Mouse (Mus musculus): ENCODE results near the gene Kif1a.
A peak's percentile ranks its signal among the peaks of the same experiment; 100 is the strongest.
"Not testable (repeated sequence)": the region's sequence is repeated elsewhere in the genome, so short reads cannot be mapped to it uniquely, and the experiment has no call there.

Kif1a gene

GRCm38 (mm10) chr1:93018716-93019115 lies 83.0 kb downstream of the Kif1a start:
- peak; percentile 76 to 79 for DNase-seq

DNA sequence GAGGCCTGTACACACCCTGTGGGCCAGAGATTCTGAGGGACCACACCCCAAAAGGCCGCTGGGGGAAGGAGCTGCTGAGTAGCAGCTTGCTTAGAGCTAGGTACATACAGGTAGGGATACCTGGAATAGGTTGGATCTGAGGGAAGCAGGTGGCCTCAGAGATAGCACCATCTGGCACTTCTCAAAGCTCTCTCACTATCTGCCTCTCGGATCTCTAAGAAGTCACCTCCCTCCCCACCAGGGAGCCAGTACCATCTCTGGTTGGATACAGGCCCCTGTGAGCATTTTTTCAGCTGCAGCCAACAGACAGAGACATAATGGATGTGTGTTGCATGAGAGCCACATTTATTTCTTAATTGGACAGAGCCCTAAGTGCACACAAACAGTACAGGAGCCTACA lies 86.6 kb downstream of the Kif1a start:
- DNase-seq: peak; percentile 62

DNA sequence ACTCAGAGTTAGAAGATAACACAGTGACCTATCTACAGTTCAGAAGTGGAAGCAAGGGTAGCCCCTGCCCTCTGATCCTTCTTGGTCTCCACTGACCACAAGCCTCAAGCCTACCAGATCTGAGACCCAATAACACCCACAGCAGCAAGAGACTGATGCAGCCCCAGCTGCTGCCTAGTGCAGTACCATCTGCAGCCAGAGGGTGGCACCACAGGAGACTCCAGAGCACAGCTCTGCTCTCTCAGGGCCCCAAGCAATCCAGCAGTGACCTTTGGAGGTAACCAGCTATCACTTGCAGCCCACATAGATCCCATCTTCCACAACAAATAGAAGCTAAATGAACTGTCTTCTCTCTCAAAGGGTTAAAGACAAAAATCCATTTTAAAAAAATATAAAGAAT lies 87.3 kb downstream of the Kif1a start:
- DNase-seq: peak; percentile 84 to 88

DNA sequence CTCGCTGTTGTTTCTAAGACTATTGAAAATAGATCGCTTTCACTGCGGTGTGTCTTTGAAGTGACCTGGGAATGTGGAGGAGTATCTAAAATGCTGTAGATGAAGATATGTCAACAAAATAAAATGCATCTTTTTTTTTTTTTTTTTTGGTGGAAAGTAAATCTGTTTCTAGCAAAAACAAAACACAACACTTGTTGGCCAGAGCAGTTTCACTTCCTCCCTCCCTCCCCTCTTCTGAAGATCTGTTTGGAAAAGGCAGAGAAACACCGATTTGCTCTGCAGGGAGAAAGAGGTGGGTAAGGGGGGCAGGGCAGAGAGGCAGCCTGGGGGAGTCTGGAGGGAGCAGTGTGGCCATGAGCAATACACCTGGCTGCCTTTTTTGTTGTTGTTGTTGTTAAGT lies 88.4 kb downstream of the Kif1a start:
- no peak for DNase-seq

- DNase-seq: no peak
Measured at GRCm38 (mm10) chr1:93012103-93012585, 89.6 kb downstream of the Kif1a start.

GRCm38 (mm10) chr1:93010731-93011130 lies 91.0 kb downstream of the Kif1a start:
- peak in 1 of 2 experiments; percentile 54 for DNase-seq

DNA sequence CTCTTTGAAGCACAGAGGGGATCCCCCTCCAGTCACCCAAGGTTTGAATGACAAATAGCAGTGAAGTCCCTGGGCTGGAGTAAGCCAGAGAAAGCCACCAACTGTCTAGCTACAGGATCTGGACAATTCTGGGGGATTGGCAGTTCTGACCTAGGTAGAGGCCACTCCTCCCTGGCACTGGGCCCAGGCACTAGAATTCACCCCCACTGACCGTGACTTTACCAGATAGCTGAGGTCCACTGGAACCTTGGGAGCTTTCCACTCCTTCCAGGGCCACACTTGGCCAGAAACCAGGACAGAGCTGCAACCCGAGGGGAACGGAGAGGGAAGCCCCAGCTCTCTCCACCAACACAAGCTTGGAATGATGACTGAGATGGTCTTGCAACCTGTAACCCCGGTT lies 92.6 kb downstream of the Kif1a start:
- DNase-seq: no peak

GRCm38 (mm10) chr1:93006061-93006460 lies 95.7 kb downstream of the Kif1a start, which contains the start of gene Aqp12:
Aqp12 (plus strand) TSS chr1:93006334.
- no peak for DNase-seq

- DNase-seq: no peak
Measured at GRCm38 (mm10) chr1:92992880-92993279, 108.9 kb downstream of the Kif1a start.

DNA sequence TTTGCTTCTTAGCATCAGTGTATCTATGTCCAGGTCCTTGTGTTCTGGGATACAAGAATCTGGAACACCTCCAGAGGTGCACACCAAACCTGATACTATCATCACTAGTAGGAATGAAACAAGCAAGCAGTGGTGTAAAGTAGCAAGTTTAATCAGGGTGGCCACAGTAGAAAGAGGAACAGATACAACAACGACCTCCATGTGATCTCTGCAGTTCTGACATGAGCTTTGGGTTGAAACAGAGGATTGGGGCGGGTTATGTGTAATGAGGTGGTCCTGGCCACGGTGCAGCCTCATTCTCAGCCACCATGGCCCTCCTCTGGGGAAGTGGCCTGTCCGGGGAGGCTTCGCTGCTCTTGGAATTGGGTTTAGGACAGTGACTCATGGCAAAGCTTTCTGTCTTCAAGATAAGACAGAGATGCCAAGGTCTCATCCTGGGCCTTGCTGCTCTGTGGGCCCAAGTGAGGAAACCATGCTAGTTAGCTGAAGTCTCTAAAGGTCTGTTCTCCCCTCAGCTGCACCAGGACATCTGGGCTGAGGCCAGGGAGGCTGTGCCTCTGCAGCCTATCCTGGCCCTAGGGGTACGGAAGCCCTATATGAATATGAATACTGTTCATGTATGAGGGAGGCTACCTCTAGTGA lies 109.4 kb downstream of the Kif1a start:
- DNase-seq: no peak

DNA sequence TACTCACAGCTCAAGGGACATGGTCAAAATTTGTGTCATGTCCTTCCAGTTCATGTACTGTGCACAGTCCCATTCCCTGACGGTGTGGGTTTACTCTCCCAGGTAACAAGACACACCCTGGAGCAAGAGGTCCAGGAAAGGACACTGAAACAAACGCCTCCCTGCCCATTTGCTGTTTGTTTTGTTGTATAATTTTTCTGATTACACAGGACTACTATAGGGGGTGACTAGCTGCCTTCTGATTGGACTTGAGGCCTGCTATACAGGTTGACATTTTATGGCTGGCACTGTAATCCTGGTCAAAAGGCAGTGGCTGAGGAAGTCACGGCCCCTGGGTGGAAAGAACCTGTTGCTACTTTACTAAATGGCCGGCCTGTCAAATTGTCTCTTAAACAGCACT lies 111.9 kb downstream of the Kif1a start:
- no peak for DNase-seq

DNA sequence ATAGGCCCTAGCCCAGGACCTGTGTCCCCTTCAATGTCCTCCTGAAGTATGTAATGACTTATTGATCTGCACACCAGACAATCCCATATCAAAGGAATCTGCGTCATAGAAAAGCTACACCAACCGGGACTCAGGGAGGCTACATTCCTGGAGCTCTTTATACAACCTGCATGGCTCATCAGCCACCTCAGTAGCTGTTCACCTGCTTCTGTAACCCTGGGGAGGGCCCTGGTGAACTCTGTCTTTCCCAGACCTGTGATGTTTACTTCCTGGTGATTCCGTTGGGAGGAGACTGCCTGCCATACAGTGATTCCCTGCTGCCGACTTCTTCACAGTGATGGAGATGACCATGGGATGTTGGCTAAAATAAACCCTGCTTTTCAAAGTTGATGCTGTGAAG lies 112.9 kb downstream of the Kif1a start:
- peak in 1 of 2 experiments; percentile 0 for DNase-seq

DNA sequence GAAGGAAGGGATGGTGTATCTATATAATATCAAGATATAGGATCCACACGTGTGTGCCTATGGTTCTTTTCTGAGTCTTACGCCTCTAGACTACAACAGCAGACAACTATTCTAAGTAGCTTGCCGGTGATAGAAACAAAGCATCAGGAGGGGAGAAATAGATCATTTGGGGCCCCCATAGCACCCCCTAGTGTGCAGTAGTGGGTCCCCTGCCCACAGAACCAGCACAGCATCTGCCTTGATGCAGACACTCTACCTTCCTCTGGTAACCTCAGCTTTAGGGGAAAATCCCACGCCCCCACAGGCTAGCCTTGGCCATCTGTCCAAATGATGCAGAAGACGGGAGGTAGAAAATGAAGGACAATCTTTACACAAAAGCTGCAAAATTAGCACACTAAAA lies 116.8 kb downstream of the Kif1a start:
- DNase-seq: no peak

DNA sequence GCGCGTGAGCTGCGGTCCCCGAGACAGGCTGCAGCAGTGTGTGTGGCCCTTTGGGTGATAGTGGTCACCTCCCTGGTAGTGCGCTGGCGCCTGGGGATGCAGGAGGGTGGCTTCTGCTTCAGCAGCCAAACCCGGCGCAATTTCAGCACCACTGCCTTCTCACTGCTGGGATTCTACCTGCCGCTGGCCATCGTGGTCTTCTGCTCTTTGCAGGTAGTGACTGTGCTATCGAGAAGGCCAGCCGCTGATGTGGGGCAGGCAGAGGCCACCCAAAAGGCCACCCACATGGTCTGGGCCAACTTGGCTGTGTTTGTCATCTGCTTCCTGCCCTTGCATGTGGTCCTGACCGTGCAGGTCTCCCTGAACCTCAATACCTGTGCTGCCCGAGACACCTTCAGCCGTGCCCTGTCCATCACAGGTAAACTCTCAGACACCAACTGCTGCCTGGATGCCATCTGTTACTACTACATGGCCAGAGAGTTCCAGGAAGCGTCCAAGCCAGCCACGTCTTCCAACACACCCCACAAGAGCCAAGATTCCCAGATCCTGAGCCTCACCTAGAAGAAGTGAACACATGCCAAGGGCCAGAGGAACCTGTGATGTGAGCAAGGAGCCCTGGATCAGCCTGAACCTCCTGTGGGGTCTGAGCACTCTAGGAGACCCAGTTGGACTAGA lies 118.7 kb downstream of the Kif1a start:
- DNase-seq: peak; percentile 46 to 60

DNA sequence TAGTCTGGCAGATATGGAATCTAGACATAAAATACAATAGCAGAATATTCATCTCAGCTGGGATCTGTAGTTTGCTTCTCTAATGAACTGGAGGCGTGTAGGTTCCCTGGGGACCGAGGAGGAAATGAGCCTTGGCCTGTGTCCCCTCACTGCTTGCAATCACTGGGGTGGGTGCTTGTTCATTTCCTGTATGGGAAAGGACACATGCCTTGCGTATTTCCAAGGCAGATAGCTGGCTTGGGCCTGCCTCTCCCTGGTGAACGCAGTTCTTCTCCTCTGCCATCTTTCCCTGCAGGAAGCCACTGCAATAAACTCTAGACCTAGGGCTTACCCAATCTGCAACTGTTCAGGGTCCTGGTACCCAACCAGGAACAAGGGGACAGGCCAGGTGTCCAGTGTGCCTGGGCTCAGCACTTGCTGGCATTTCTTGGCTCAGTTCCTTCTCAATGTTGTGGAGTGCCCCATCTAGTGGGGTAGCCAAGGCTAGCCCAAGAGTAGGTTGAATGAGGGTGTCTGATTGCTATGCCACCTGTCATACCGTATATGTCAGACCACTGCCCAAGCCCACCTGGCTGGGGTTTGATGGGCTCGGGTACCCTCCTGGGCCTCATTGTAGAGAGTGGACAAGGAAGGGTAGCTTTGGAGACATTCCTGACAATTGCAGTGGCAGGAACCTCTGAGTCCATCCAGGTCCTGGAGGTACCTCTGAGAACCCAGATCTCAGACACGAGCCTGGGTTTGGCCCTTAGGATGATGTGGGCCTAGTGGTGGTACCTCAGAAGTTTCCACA lies 120.5 kb downstream of the Kif1a start:
- no peak for DNase-seq

DNA sequence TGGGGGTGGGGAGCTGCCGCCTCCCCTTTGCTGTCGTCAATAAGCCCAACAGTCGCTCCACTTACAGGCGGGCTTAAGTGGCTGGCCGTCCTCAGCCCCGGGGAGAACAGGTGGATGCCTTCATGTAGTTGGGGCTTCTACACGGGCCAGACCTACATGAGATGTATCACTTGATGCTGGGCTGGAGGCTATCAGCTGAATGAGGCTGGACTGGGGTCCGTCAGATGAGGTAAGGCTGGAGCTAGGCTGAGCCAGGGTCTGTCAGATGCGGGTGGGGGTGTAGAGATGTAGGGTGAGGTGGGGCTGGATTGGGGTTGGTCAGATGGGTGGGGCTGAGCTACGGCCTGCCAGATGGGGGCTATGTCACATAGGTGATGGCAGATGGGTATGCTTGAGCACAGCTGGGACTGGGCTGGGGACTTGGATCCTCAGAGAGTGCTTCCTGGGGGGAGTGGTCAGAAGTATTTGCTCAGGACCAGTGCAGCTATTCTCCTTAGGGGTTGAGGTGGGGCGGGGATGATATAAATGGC lies 122.6 kb downstream of the Kif1a start:
- DNase-seq: no peak

GRCm38 (mm10) chr1:92978645-92979044 lies 123.1 kb downstream of the Kif1a start:
- no peak for DNase-seq

DNA sequence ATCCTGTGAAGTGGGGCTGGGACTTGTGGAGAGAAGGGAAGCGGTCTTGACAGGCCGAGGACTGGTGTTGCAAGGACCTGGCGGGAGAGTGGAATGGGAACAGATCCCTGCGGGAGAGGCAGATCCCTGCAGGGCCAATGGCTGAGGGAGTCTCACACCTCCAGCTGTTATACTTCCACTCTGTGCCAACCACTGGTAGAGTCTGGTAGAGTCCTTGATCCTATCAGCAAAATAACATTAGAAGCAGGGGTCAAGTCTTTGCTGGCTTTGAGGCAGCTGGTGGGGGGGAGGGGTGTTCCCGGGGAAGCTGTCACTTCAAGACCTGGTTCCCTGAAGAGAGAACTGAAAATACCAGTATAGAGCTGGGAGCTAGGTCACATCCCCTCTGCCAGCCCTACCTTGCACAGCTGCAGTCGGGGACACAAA lies 125.6 kb downstream of the Kif1a start:
- no peak for DNase-seq

GRCm38 (mm10) chr1:92972854-92973253 lies 128.9 kb downstream of the Kif1a start:
- peak in 1 of 2 experiments; percentile 62 for DNase-seq

DNA sequence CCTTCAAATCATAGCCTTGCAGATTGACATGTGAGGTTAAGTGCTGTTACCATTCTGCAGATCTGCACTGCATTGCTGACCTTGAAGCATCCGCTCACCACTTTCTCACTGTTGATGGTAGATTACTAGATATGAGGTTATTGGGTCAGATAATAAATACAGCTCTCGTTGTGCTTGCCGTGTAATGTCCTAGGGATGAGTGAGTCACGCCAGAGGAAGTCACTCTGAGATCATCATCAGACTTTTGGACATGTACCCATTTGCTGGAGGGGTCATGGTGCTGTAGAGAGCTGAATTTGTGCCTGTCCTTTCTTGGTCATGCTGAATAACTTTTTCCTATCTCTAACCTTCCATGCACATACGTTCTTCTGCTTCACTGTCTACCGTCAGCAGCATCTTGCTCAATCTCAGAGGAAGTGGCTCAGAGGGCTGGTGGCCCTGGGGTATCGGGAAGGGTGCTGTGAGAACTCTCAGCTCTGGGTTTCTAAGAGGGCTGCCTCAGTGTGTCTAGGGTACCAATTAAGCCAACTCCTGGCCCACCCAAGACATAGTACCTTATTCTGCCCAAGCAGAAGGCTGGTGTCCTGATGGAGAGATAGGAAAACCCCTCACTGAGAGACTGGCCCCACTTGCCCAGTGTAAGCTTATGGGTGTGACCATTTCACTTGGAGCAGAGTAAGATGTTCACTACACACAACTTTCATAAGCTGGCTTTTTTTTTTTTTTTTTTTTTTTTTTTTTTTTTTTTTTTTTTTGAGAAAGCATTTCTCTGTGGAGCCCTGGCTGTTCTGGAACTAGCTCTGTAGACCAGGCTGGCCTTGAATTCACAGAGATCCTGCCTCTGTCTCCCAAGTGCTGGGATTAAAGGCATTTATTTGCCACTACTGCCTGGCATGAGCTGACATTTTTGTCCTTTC lies 129.6 kb downstream of the Kif1a start:
- no peak for DNase-seq

DNA sequence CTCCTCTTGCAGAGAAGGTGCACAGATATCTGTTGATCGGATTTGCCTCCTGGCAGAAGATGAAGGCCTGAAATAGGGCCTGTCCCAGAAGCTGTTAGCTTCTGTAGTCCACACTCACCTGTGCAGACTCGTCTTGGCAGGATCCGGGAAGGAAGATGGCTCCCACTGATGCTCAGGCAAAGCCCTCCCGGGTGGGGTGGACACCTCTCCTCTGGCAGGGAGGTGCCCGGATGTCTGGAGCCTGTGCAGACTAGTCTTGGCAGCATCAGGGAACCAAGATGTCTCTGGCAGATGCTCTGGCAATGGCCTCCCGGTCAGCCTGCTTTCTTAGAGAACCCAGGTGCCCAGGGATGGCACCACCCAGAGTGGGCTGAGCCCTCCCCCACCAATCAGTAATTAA lies 131.0 kb downstream of the Kif1a start:
- not testable (repeated sequence) for DNase-seq
